Mouse (Mus musculus): ENCODE measurements around the gene Slc6a6. TPM values are rescaled to one million over a fixed set of nuclear protein-coding genes. Genes with fewer than 3 reads are reported as not detected.

Slc6a6 gene
- 173 and 196 TPM in 2 replicates for polyA plus RNA-seq (2012; rRNA removed)

DNA sequence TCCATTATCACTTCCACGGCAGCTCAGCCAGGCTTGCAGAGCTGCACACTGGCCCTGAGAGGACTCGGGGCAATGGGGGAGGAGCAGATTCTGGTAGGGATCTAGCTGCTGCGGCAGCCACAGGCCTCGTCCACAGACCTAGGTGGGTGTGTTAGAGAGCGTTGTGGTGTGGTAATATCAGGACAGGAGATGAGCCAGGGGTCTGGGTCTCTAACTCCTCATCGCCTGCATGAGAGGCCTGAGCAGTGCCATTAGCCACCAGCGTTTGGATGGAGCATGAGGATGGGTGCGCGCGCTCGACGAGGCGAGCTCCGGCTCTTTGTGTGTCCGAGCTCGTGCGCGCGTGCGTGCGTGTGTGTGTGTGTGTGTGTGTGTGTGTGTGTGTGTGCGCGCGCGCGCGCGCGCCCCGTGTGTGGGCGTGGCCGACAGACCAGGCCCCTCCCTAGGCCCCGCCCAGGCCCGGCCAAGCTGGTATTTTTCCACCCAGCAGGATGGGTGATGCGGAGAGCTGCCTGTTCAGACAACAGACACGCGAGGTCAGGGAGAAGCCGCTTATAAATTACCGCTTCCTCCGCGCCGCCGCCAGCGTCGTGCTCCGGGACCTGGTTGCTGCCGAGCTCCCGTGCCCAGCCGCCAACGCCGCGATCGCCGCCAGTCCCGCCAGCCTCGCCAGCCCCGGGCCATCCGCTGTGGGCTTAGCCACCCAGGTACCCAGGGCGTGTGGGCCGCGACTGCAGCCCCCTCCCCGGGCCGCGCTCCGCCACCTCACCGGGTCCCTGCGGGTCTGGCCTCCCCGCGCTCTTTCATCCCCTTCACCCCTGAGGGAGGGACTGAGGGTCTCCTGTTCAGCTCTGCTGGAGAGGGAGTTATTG is at the start of gene Slc6a6:
Slc6a6 (plus strand) TSS at position 452 of the 872 bp plus-strand sequence.

Other genes with a start within 250 kb of the Slc6a6 start
- gene Chchd4, start 210.5 kb upstream of the Slc6a6 start, polyA plus RNA-seq (2012; rRNA removed) = 8.8 and 10.2 TPM in 2 replicates
- 43.7 and 53.0 TPM in 2 replicates for gene Tmem43, start 210.3 kb upstream of the Slc6a6 start, polyA plus RNA-seq (2012; rRNA removed)
- 11.2 and 12.5 TPM in 2 replicates for gene Xpc, start 168.2 kb upstream of the Slc6a6 start, polyA plus RNA-seq (2012; rRNA removed)
- gene Lsm3, start 168.1 kb upstream of the Slc6a6 start, polyA plus RNA-seq (2012; rRNA removed) = 11.7 and 17.4 TPM in 2 replicates
- gene Grip2, start 143.2 kb downstream of the Slc6a6 start, polyA plus RNA-seq (2012; rRNA removed) = 2.4 and 3.0 TPM in 2 replicates
- gene Ccdc174, start 194.0 kb downstream of the Slc6a6 start, polyA plus RNA-seq (2012; rRNA removed) = 1.9 and 2.6 TPM in 2 replicates
- 0.09 and 0.17 TPM in 2 replicates for gene 4930590J08Rik, start 218.8 kb downstream of the Slc6a6 start, polyA plus RNA-seq (2012; rRNA removed)

Data from ovary, adult 2 months (tissue).